Mouse (Mus musculus) heart, postnatal 10 days (tissue): Measurements from ENCODE around the gene Slc38a7. TPM values are rescaled to one million over a fixed set of nuclear protein-coding genes. Genes with fewer than 3 reads are reported as not detected.
"Not testable (repeated sequence)": the region's sequence is repeated elsewhere in the genome, so short reads cannot be mapped to it uniquely, and the experiment has no call there.

ENCODE experiments used
- DNase-seq, 2 experiments: peaks; one replicate each; pipeline ENCODE4 v3.0.0; 2021
- intact Hi-C: fragments of 180-260 bp; cut with DNase I; formaldehyde crosslinking; loops from one replicate; pipeline ENCODE4 v1.15.1; 2025
- total RNA-seq, 2 experiments: library from RNA; stranded (reverse); gene quantifications; 2 replicates each; pipeline ENCODE4 v1.2.3; 2021

The Slc38a7 gene
- total RNA-seq: 10 to 100 TPM in 1 of 2 experiments, 1 to 10 TPM in 1; 9.9 to 11.5 TPM

GRCm38 (mm10) chr8:95853102-95853843, at the start of gene Slc38a7:
Gene Slc38a7 (minus strand): TSS chr8:95853539.
- DNase-seq: peak; percentile 87 to 89
- intact Hi-C loops: loop anchor here (5.0 kb wide), 1 partner anchor 34 kb away; the partner anchor contains the start of gene Got2

GRCm38 (mm10) chr8:95901864-95902263, 48.5 kb upstream of the Slc38a7 start:
- intact Hi-C loops: no loop called here
- DNase-seq: no peak

GRCm38 (mm10) chr8:95893701-95894100, 40.4 kb upstream of the Slc38a7 start:
- no peak for DNase-seq
- intact Hi-C loops: no loop called here

- peak; percentile 93 to 97 for DNase-seq
- intact Hi-C loops: loop anchor here (5.0 kb wide), 1 partner anchor 36 kb away; the partner anchor contains the start of gene Slc38a7
These were observed 35.2 kb upstream of the Slc38a7 start, which contains the start of gene Got2 for GRCm38 (mm10) chr8:95888285-95889136. Gene Got2 (minus strand): TSS chr8:95888547.

GRCm38 (mm10) chr8:95887578-95888284, 34.4 kb upstream of the Slc38a7 start:
- intact Hi-C loops: loop anchor here (5.0 kb wide), 1 partner anchor 35 kb away; the partner anchor contains the start of gene Slc38a7

GRCm38 (mm10) chr8:95886647-95887577, 33.6 kb upstream of the Slc38a7 start:
- DNase-seq: peak; percentile 69 to 70
- intact Hi-C loops: loop anchor here (5.0 kb wide), 1 partner anchor 35 kb away; the partner anchor contains the start of gene Slc38a7

More at GRCm38 (mm10) chr8:95887578-95888284, 34.4 kb upstream of the Slc38a7 start:
- peak; percentile 91 to 93 for DNase-seq

- DNase-seq: no peak
- intact Hi-C loops: loop anchor here (5.0 kb wide), 1 partner anchor 34 kb away; the partner anchor contains the start of gene Slc38a7
These were observed 32.6 kb upstream of the Slc38a7 start for GRCm38 (mm10) chr8:95885966-95886365.

GRCm38 (mm10) chr8:95885271-95885841, 32.0 kb upstream of the Slc38a7 start:
- no peak for DNase-seq
- intact Hi-C loops: loop anchor here (5.0 kb wide), 1 partner anchor 33 kb away; the partner anchor contains the start of gene Slc38a7

- no peak for DNase-seq
- intact Hi-C loops: no loop called here
These were observed 31.2 kb upstream of the Slc38a7 start for GRCm38 (mm10) chr8:95884491-95884890.

GRCm38 (mm10) chr8:95882191-95882590, 28.9 kb upstream of the Slc38a7 start:
- DNase-seq: no peak
- intact Hi-C loops: no loop called here

GRCm38 (mm10) chr8:95881576-95881975, 28.2 kb upstream of the Slc38a7 start:
- intact Hi-C loops: no loop called here
- DNase-seq: no peak

- no peak for DNase-seq
- intact Hi-C loops: no loop called here
These were observed 26.5 kb upstream of the Slc38a7 start for GRCm38 (mm10) chr8:95879823-95880222.

- intact Hi-C loops: no loop called here
- peak; percentile 67 to 69 for DNase-seq
These were observed 25.0 kb upstream of the Slc38a7 start for GRCm38 (mm10) chr8:95878176-95878962.

- intact Hi-C loops: no loop called here
- DNase-seq: peak; percentile 61 to 63
These were observed 21.9 kb upstream of the Slc38a7 start for GRCm38 (mm10) chr8:95875270-95875669.

GRCm38 (mm10) chr8:95871690-95872089, 18.4 kb upstream of the Slc38a7 start:
- intact Hi-C loops: no loop called here
- no peak for DNase-seq

- intact Hi-C loops: not testable (repeated sequence)
These were observed 11.5 kb upstream of the Slc38a7 start for GRCm38 (mm10) chr8:95864851-95865250.

GRCm38 (mm10) chr8:95863761-95864440, 10.6 kb upstream of the Slc38a7 start:
- DNase-seq, intact Hi-C loops: not testable (repeated sequence)

More at GRCm38 (mm10) chr8:95864851-95865250, 11.5 kb upstream of the Slc38a7 start:
- not testable (repeated sequence) for DNase-seq
